Mouse (Mus musculus): ENCODE results near the gene Cnot6l. TPM values are rescaled to one million over a fixed set of nuclear protein-coding genes. Genes with fewer than 3 reads are reported as not detected.

Cnot6l gene
- total RNA-seq, 1 experiment = 8.4 TPM

- Histone ChIP-seq H3K9me3 (ENCODE audit: control insufficient read depth, insufficient read depth, low read depth, low read length) (no peaks in the 10 kb centered on the region), H3K4me3 (ENCODE audit: insufficient read depth in 1 of 2, low read depth in 1 of 2, low read length in 2 of 2, poor library complexity in 1 of 2, severe bottlenecking in 1 of 2) (no peak overlapping the region), H3K4me1 (ENCODE audit: control insufficient read depth in 2 of 2, insufficient read depth in 2 of 2, low read length in 2 of 2, poor library complexity in 1 of 2) (no peaks in the 10 kb centered on the region), H3K27ac (ENCODE audit: insufficient read depth, low read depth, low read length, poor library complexity, severe bottlenecking) (no peak overlapping the region), H3K36me3 (ENCODE audit: control insufficient read depth, insufficient read depth, low read length, poor library complexity, severe bottlenecking) (no peaks in the 10 kb centered on the region), H3K9ac (ENCODE audit: insufficient read depth, low read depth, low read length, poor library complexity, severe bottlenecking) (no peak overlapping the region)
- TF ChIP-seq ZC3H11A (IDR thresholded peaks at IDR 0.05; ENCODE audit: borderline replicate concordance, low read depth, low read length) (no peak), HCFC1 (IDR thresholded peaks at IDR 0.05; ENCODE audit: borderline replicate concordance, insufficient read depth, low read length) (no peak), CHD2 (IDR thresholded peaks at IDR 0.05; ENCODE audit: low read depth, low read length) (no peak), MAFK (IDR thresholded peaks at IDR 0.05; ENCODE audit: insufficient read depth, low read depth, low read length) (no peak), ZNF384 (IDR thresholded peaks at IDR 0.05; ENCODE audit: low read depth, low read length) (no peak)
- DNase-seq (ENCODE audit: low read depth, low spot score) = no peak
- in situ Hi-C loops (cut with MboI; ENCODE audit: low sequenced_read_pairs in 2 of 2, unreplicated experiment in 2 of 2) = no loop called here
Observed at GRCm38 (mm10) chr5:96126856-96127255, 37.1 kb downstream of the Cnot6l start.

DNA sequence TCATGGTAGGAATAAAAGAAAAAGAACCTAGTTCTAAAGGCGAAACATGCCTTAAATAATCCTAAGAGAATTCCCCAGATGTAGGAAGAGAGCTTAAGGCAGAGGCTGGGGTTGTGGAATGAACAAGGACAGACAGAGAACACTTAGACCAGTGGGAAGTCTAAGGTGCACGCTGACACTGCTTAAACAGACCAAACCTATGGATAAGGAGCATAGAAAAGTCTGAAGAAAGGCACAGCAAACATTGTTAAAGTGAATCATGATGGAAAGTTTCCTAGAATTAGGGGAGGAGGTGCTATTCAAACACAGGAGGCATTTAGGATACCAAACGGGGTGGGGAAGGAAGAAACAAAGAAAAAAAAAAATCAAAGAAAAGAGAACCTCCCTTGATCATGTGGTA is 49.0 kb downstream of the Cnot6l start:
- H3K4me3 ChIP-seq (ENCODE audit: insufficient read depth in 1 of 2, low read depth in 1 of 2, low read length in 2 of 2, poor library complexity in 1 of 2, severe bottlenecking in 1 of 2) = no peak overlapping the region
- no peaks in the 10 kb centered on the region for H3K9me3 ChIP-seq (ENCODE audit: control insufficient read depth, insufficient read depth, low read depth, low read length)
- no peaks in the 10 kb centered on the region for H3K4me1 ChIP-seq (ENCODE audit: control insufficient read depth in 2 of 2, insufficient read depth in 2 of 2, low read length in 2 of 2, poor library complexity in 1 of 2)
- no peaks in the 10 kb centered on the region for H3K36me3 ChIP-seq (ENCODE audit: control insufficient read depth, insufficient read depth, low read length, poor library complexity, severe bottlenecking)
- in situ Hi-C loops (cut with MboI; ENCODE audit: low sequenced_read_pairs in 2 of 2, unreplicated experiment in 2 of 2) = no loop called here
- no peak for TF ChIP-seq CHD2 (IDR thresholded peaks at IDR 0.05; ENCODE audit: low read depth, low read length)
- no peak for TF ChIP-seq ZNF384 (IDR thresholded peaks at IDR 0.05; ENCODE audit: low read depth, low read length)
- TF ChIP-seq ZC3H11A (IDR thresholded peaks at IDR 0.05; ENCODE audit: borderline replicate concordance, low read depth, low read length) = no peak
- no peak for TF ChIP-seq HCFC1 (IDR thresholded peaks at IDR 0.05; ENCODE audit: borderline replicate concordance, insufficient read depth, low read length)
- TF ChIP-seq MAFK (IDR thresholded peaks at IDR 0.05; ENCODE audit: insufficient read depth, low read depth, low read length) = no peak
- no peak overlapping the region for H3K9ac ChIP-seq (ENCODE audit: insufficient read depth, low read depth, low read length, poor library complexity, severe bottlenecking)
- no peak overlapping the region for H3K27ac ChIP-seq (ENCODE audit: insufficient read depth, low read depth, low read length, poor library complexity, severe bottlenecking)
- DNase-seq (ENCODE audit: low read depth, low spot score) = no peak

- Histone ChIP-seq H3K27ac (ENCODE audit: insufficient read depth, low read depth, low read length, poor library complexity, severe bottlenecking) (no peak overlapping the region), H3K4me1 (ENCODE audit: control insufficient read depth in 2 of 2, insufficient read depth in 2 of 2, low read length in 2 of 2, poor library complexity in 1 of 2) (no peaks in the 10 kb centered on the region), H3K4me3 (ENCODE audit: insufficient read depth in 1 of 2, low read depth in 1 of 2, low read length in 2 of 2, poor library complexity in 1 of 2, severe bottlenecking in 1 of 2) (no peak overlapping the region), H3K36me3 (ENCODE audit: control insufficient read depth, insufficient read depth, low read length, poor library complexity, severe bottlenecking) (no peaks in the 10 kb centered on the region), H3K9me3 (ENCODE audit: control insufficient read depth, insufficient read depth, low read depth, low read length) (no peaks in the 10 kb centered on the region), H3K9ac (ENCODE audit: insufficient read depth, low read depth, low read length, poor library complexity, severe bottlenecking) (no peak overlapping the region)
- TF ChIP-seq MAFK (IDR thresholded peaks at IDR 0.05; ENCODE audit: insufficient read depth, low read depth, low read length) (no peak), ZNF384 (IDR thresholded peaks at IDR 0.05; ENCODE audit: low read depth, low read length) (no peak), HCFC1 (IDR thresholded peaks at IDR 0.05; ENCODE audit: borderline replicate concordance, insufficient read depth, low read length) (no peak), CHD2 (IDR thresholded peaks at IDR 0.05; ENCODE audit: low read depth, low read length) (no peak), ZC3H11A (IDR thresholded peaks at IDR 0.05; ENCODE audit: borderline replicate concordance, low read depth, low read length) (no peak)
- in situ Hi-C loops (cut with MboI; ENCODE audit: low sequenced_read_pairs in 2 of 2, unreplicated experiment in 2 of 2) = no loop called here
- no peak for DNase-seq (ENCODE audit: low read depth, low spot score)
Observed at GRCm38 (mm10) chr5:96104644-96105043, 59.3 kb downstream of the Cnot6l start.

DNA sequence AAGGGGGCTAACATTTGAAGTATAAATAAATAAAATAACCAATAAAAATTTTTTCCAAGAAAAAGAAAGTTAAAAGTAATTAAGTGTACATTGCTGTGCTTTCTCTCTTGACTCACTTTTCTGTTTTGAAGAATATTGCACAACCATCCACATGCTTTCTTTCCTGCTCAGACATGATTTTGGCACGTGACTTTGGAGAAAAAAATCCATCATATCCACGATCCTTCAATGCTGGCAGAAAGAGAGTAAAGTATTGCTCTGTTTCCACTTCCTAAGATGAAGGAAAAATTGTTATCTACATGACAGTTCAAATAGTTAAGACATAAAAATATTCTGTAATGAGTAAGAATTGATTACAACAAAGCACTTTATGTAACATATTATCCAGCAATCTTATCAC is 72.5 kb downstream of the Cnot6l start:
- no peak for DNase-seq (ENCODE audit: low read depth, low spot score)
- no peaks in the 10 kb centered on the region for H3K36me3 ChIP-seq (ENCODE audit: control insufficient read depth, insufficient read depth, low read length, poor library complexity, severe bottlenecking)
- in situ Hi-C loops (cut with MboI; ENCODE audit: low sequenced_read_pairs in 2 of 2, unreplicated experiment in 2 of 2) = no loop called here
- H3K4me1 ChIP-seq (ENCODE audit: control insufficient read depth in 2 of 2, insufficient read depth in 2 of 2, low read length in 2 of 2, poor library complexity in 1 of 2) = no peaks in the 10 kb centered on the region
- TF ChIP-seq MAFK (IDR thresholded peaks at IDR 0.05; ENCODE audit: insufficient read depth, low read depth, low read length) (no peak), ZC3H11A (IDR thresholded peaks at IDR 0.05; ENCODE audit: borderline replicate concordance, low read depth, low read length) (no peak), HCFC1 (IDR thresholded peaks at IDR 0.05; ENCODE audit: borderline replicate concordance, insufficient read depth, low read length) (no peak), ZNF384 (IDR thresholded peaks at IDR 0.05; ENCODE audit: low read depth, low read length) (no peak), CHD2 (IDR thresholded peaks at IDR 0.05; ENCODE audit: low read depth, low read length) (no peak)
- no peaks in the 10 kb centered on the region for H3K9me3 ChIP-seq (ENCODE audit: control insufficient read depth, insufficient read depth, low read depth, low read length)
- H3K4me3 ChIP-seq (ENCODE audit: insufficient read depth in 1 of 2, low read depth in 1 of 2, low read length in 2 of 2, poor library complexity in 1 of 2, severe bottlenecking in 1 of 2) = no peak overlapping the region
- H3K27ac ChIP-seq (ENCODE audit: insufficient read depth, low read depth, low read length, poor library complexity, severe bottlenecking) = no peak overlapping the region
- H3K9ac ChIP-seq (ENCODE audit: insufficient read depth, low read depth, low read length, poor library complexity, severe bottlenecking) = no peak overlapping the region

DNA sequence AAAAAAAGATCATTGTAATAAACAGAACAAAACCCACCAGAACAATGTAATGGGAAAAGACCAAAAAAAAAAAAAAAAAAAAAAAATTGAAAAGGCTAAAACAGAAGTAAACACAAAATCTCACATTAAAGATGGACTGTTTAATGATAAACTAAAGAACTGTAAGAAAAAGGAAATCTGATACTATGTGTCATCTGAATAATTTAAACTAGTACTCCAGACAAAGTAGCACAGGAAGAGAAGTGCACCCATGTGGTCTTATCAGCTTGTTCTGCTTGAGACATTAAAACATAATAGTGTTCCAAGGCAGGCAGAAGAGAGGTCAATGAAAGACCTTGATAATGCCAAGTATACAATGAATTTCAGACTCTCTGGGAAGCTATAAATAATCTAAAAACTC is 78.6 kb downstream of the Cnot6l start:
- H3K36me3 ChIP-seq (ENCODE audit: control insufficient read depth, insufficient read depth, low read length, poor library complexity, severe bottlenecking) = no peaks in the 10 kb centered on the region
- TF ChIP-seq CHD2 (IDR thresholded peaks at IDR 0.05; ENCODE audit: low read depth, low read length) (no peak), MAFK (IDR thresholded peaks at IDR 0.05; ENCODE audit: insufficient read depth, low read depth, low read length) (no peak), ZNF384 (IDR thresholded peaks at IDR 0.05; ENCODE audit: low read depth, low read length) (no peak), ZC3H11A (IDR thresholded peaks at IDR 0.05; ENCODE audit: borderline replicate concordance, low read depth, low read length) (no peak), HCFC1 (IDR thresholded peaks at IDR 0.05; ENCODE audit: borderline replicate concordance, insufficient read depth, low read length) (no peak)
- H3K4me3 ChIP-seq (ENCODE audit: insufficient read depth in 1 of 2, low read depth in 1 of 2, low read length in 2 of 2, poor library complexity in 1 of 2, severe bottlenecking in 1 of 2) = no peak overlapping the region
- H3K27ac ChIP-seq (ENCODE audit: insufficient read depth, low read depth, low read length, poor library complexity, severe bottlenecking) = no peak overlapping the region
- no peaks in the 10 kb centered on the region for H3K9me3 ChIP-seq (ENCODE audit: control insufficient read depth, insufficient read depth, low read depth, low read length)
- H3K9ac ChIP-seq (ENCODE audit: insufficient read depth, low read depth, low read length, poor library complexity, severe bottlenecking) = no peak overlapping the region
- in situ Hi-C loops (cut with MboI; ENCODE audit: low sequenced_read_pairs in 2 of 2, unreplicated experiment in 2 of 2) = no loop called here
- no peak for DNase-seq (ENCODE audit: low read depth, low spot score)
- H3K4me1 ChIP-seq (ENCODE audit: control insufficient read depth in 2 of 2, insufficient read depth in 2 of 2, low read length in 2 of 2, poor library complexity in 1 of 2) = no peaks in the 10 kb centered on the region

Data from ES-E14 (cell line).